Mouse (Mus musculus) adrenal gland, adult 2 months (tissue): ENCODE measurements at regions not wholly inside any gene's neighbourhood (a gene's known extent, or its start where the extent isn't known, plus 50 kb on each side); places are given as distances from the start of the nearest gene placed in this dataset.

Experiments
- DNase-seq: peaks from one replicate; pipeline ENCODE4 v3.0.0; 2021

DNA sequence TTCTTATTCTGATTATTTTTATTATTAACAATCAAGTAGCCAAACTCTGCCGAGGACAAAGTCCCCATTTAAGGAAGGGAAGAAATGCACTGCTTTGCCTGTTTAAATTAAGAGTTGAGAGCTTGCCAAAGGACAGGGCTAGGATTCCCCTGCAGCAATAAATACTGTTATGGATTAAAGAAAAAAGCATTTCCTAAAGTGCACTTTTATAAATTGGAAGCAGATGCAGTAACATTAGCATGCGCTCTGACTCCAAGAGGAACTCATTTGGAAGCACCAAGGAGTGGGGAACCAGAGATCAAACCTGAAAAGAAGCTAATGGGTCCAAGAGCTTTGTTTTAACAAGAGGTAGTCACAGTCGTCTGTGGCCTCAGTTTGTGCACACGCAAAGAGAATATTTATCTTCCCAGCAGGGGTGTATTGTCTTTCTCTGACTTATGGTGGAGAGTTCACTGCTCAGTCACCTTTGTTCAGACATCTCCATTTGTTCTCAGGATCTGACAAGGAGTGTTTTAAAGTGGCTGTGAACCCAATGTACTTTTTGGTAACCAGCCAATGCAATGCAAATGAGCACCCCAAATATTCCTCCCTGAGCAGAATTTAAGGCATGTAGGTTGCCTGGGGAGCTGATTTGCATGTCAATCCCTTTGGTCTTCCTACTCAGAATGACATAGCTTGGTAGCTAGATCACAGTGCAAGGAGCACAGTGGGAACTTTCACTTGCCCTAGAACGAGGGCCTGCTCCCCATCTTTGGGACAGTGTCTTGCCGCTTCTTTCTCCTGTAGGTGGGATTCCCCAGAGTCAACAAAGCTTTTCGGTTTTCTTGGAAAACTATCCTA, 119.1 kb upstream of the Nbea start:
- no peak for DNase-seq

DNA sequence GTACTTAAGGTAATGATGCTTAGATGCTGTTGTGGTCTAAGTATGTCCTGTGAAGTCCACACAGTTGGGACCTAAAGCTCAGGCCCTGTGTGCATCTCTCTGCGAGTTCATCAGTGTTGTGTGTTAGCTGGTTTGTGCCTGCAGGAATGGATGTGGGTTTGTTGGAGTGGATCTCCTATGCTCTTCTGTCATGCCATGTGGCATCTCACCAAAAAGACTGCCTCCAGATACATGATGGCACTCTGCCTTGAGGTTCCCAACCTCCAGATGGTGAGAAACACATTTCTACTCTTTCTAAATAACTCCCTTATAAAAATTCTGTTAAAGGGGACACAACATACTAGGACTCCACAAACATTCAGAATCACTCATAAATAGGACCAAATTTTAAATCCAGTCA, 117.3 kb upstream of the Nbea start:
- no peak for DNase-seq

- DNase-seq, result no peak
Measured at GRCm38 (mm10) chr3:56295578-56295977, 112.1 kb upstream of the Nbea start.

DNA sequence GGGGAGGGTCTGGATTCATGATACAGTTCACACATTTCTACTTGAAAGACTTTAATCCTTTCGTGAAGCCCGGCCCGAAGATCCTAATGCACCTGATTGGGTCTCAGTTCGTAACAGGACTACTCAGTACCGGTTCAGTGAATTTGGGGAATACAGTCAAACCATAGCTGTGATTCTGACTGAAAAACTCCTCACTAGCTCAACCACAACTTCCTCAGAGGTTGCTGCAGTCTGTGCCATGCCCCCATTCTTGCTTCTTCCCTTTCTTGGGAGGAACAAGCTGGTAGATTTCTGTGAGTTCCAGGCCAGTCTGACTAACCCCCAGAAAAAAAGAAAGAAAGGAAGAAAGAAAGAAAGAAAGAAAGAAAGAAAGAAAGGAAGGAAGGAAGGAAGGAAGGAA, 98.0 kb upstream of the Nbea start:
- DNase-seq, result no peak

DNA sequence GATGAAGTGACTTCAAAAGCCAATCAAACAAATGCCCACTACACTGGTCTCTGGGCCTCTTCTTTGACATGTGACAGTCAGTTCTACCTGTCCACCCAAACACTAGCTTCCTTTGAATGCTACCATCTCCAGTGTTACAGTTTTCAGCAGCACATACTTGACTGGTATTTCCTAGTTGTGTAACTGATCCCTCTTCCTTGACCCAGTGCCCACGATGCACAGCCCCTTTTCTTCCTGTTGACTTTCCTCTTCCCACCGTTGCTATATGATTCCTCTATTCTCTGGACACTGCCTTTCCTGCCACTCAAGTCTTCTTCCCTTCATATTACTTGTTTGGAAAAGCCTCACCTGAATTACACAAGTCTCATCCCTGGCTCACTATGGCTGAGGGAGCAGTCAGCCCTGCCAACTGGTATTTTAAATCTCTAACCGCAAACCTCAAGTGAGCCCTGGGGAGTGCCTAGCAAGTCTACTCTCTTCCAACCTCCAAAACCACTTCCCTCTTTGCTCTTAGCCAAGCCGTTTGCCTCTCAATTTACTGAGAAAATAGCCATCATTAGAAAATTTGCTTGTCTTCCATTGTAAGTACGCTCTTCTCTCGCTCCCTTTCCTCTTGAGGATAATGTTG, 96.9 kb upstream of the Nbea start:
- DNase-seq, result no peak

GRCm38 (mm10) chr3:56272587-56272986, 89.1 kb upstream of the Nbea start:
- DNase-seq, result no peak

DNA sequence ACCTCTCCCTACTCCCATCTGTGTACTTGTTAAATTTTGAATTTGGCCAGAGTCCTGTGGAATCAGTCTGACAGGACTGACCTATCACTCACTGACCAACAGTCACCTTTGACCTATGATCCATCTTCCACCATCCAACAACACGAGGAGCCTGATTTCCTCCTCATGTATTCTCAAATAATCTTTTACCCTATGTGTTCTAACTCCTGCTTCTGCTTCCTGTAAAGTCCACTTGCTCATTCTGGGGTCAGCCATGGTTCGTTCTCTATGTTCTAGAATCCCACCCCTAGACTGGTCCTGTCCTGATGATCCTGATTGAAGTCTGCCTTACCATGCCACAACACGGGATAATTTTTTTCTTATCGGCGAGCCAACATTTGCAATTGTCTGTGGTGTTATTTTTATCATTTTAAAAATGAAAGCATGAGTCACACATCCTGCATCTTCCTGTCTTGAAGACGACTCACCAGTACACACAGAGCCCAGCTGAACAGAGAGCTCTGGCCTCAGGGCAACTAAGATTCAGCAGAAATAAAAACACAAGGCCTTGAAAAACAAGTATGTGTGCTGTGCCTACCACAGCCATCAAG, 86.8 kb upstream of the Nbea start:
- DNase-seq, result peak; percentile 37

- DNase-seq, result no peak
Measured at GRCm38 (mm10) chr3:56261800-56262561, 78.5 kb upstream of the Nbea start.

GRCm38 (mm10) chr3:56256271-56256670, 72.8 kb upstream of the Nbea start:
- DNase-seq, result no peak

DNA sequence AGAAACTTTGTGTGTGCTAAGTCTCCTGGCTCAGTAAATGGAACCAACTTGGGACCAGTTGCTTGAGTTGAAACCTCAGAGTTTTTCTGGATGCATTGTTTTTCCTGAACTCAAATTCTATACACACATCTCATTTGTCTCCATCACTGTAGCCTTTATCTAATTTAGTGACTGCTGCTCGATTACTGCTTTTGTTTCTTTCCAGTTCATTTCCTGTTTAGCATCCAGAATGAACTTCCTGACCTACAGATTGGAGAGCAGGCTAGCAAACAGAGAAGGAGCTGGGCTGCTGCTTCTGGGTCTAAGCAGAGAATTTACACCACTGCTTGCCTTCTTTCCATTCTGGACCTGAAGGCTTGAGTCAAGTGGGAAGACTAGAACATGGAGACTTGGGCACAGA, 60.9 kb upstream of the Nbea start:
- DNase-seq, result no peak

GRCm38 (mm10) chr3:56238228-56238627, 54.7 kb upstream of the Nbea start:
- DNase-seq, result no peak

- no peak for DNase-seq
Measured at GRCm38 (mm10) chr3:56236163-56236562, 52.7 kb upstream of the Nbea start.
